Mouse (Mus musculus) ovary, adult 18-20 months (tissue): ENCODE measurements around the gene Wdr95.

Experiments used
- DNase-seq: peaks from one replicate; pipeline ENCODE4 v3.0.0; 2022; ENCODE audit warnings: low spot score, mixed read lengths

The Wdr95 gene

GRCm38 (mm10) chr5:149623815-149624675 lies 95.6 kb downstream of the Wdr95 start:
- no peak for DNase-seq

DNA sequence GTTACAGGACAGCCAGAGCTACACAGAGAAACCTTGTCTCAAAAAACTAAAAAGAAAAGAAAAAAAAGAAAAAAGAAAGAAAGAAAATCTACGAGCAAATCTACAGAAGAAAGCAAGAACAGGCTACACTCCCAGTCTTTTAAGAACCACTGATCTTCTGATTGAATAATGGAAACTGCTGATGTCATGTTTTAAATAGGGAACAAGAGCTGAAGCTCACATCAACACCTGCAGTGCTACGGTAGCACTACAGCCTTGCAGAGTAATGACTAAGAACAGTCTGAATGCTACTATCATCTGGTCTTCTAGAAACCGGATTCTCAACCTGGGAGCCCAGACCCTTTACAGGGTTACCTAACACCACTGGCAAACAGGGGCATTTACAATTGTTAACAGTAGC lies 97.1 kb downstream of the Wdr95 start:
- no peak for DNase-seq

DNA sequence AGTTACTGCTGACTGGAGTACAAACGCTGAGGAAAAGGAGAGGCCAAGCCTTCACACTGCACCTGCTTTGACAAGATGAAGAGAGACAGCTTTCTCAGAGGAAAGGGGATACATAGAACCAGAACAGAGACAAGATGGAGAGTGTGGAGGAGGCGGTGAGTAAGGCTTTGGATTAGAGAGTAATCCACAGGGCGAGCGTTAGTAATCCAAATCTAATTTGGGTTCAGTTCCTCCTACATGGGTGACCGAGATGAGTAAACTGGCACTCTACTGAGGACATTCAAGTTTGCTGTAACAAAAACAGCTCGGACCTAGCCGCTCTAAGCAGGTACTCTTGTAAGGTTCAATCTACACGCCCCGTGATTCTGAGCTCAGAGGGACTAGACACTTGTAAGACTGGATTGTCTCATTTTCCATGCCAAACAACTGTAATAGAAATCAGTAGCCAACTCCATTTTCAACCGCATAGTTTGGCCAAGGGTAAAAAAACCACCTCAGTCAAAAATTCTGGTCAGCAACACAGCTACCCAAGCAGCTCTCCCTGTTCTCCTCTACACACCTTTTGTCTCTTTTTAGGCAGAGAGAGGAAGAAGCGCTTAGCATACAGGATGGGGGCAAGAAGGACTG lies 106.0 kb downstream of the Wdr95 start:
- no peak for DNase-seq

DNA sequence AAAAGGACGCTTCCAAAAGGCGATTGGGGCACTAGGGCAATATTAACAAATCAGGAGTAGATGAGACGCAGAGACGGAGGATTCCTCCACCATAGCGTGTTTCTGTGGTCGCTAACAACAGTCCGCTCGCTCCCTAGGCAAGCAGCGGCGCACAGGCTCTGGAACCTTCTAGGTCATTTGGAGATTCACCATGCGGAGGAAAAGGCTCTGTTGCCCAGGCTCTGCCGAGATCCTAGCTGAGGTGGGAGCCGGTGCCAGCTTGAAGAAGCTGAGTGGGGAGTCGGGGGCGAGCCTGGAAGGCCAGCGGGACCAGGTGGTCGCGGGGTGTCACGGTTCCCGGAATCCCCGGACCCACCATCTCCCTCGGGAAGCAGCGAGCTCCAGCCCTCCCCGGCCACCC lies 107.1 kb downstream of the Wdr95 start:
- DNase-seq = peak; percentile 8

- peak; percentile 99 for DNase-seq
Observed at GRCm38 (mm10) chr5:149636075-149636920, 107.8 kb downstream of the Wdr95 start, which contains the start of gene Hsph1. TSS of gene Hsph1 (minus strand) at chr5:149636376.

DNA sequence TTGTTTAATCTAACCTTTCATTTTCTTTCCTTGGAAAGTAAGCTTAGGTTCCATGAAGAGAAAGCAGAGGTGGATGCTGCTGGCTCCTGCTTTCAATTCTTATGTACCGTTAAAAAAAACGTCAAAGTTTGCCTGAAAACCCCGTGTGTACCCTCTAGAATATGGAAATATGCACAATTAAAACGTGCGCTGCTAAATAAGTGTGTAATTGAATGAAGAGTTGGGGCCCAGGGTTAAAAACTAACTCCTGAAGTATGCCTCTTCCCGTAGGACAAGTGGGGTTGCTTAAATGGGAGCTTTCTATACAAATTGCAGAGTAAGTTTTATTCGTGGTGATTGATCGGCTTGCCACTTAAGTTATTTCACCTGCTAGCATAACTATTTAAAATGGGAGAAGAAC lies 108.8 kb downstream of the Wdr95 start:
- no peak for DNase-seq

DNA sequence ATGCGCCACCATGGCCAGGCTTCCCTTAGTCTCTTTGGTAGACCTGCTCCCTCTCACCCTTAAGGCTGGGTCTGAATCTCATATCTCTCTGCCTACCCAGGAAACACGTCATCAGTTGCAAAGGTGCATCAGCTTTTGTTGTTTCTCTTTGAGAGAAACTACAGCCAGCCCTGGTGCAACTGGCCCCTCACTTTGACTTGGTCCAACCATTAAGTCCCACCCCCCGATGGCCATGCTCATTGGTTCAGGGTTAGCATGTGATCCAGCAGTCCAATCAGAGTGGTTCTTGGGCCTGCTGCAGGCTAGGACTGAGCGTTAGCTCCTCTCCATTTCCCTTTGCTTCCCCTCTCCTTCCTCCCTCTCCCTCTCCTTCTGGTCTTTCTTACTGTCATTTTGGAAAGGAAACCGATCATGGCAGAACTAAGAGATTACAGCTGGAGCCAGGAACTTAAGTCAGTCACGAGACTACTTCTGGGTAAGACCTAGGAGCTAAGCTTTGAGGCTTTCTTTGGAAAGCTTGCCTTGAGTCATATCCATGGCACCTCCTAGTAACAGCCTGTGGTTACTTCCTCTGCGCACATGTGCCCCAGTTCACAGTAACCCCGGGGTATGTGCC lies 112.9 kb downstream of the Wdr95 start:
- no peak for DNase-seq

- no peak for DNase-seq
Observed at GRCm38 (mm10) chr5:149642366-149642765, 113.9 kb downstream of the Wdr95 start.

GRCm38 (mm10) chr5:149642783-149643509 lies 114.5 kb downstream of the Wdr95 start:
- no peak for DNase-seq

GRCm38 (mm10) chr5:149647367-149648115 lies 119.1 kb downstream of the Wdr95 start:
- DNase-seq = no peak

- DNase-seq = no peak
Observed at GRCm38 (mm10) chr5:149648196-149648595, 119.7 kb downstream of the Wdr95 start.

DNA sequence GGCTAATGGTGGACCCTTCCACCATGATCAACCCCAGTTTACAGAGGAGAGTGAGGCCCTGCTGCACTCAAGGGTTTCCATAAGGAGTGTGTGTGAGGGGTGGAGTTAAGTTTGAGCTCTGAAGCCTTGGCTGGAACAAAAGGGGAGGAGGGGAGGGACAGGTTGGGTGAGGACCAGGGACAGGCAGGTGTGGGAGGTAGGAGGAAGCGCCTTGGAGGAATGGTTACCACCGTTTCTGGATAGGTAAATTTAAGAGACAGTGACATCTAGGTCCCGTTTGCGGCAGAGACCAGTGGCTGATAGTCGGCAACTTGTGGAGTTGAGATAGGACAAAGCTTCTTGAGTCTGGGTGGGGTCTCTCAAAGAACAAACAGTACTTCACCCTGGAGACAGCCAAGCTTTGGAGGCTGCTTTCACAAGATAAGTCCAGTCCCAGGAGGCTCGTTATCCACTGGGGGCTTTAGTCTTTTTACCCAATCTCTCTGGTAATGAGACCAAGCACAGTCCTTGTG lies 120.5 kb downstream of the Wdr95 start:
- DNase-seq = no peak

GRCm38 (mm10) chr5:149649499-149650178 lies 121.2 kb downstream of the Wdr95 start:
- no peak for DNase-seq

GRCm38 (mm10) chr5:149650179-149650553 lies 121.7 kb downstream of the Wdr95 start:
- no peak for DNase-seq

DNA sequence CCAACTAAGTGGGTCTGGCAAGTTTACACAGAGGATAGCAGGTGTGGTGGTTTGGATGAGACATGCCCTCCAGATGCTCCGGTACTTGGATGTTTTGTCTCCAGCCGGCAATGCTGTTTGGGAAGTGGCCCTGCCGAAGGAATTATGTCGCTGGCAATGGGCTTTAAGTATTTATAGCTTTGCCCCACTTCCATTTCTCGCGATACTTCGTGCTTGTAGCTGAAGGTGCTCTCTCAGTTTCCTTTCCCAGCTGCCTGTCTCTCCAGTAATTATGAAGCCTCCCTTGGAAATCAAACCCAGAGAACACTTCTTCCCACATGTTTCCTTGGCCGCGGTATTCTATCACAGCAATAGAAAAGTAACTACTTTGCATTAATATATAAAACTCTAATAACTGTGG lies 127.2 kb downstream of the Wdr95 start:
- no peak for DNase-seq

GRCm38 (mm10) chr5:149658022-149658421 lies 129.5 kb downstream of the Wdr95 start:
- no peak for DNase-seq

DNA sequence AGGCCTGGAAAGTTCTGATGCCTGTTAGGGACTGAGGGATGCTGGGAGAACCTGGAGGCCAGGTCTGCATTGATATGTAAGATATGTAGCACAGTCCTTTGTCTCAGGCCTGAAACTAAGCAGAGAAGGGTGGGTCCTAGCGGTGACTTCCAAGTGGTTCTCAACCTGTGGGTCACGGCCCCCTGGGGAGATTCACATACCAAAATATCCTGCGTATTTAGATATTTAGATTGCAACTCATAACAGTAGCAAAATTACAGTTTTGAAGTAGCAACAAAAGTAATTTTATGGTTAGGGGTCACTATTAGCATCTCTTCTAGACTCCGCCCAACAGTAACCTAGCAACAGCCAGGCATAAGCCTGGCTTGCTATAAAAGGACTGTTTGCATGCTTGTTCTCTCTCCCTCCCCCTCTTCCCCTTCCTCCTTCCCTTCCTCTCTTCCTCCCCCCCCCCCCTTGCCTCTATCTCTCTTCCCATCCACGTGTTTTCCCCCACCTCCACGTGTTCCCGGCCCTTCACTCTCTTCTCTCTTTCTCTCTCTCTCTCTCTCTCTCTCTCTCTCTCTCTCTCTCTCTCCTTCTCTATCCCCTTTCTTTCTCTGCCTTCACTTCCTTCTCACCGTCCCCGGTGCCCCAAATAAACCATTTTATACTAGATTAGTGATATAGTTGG lies 130.4 kb downstream of the Wdr95 start:
- DNase-seq = no peak

- no peak for DNase-seq
Observed at GRCm38 (mm10) chr5:149659414-149659780, 130.9 kb downstream of the Wdr95 start.

DNA sequence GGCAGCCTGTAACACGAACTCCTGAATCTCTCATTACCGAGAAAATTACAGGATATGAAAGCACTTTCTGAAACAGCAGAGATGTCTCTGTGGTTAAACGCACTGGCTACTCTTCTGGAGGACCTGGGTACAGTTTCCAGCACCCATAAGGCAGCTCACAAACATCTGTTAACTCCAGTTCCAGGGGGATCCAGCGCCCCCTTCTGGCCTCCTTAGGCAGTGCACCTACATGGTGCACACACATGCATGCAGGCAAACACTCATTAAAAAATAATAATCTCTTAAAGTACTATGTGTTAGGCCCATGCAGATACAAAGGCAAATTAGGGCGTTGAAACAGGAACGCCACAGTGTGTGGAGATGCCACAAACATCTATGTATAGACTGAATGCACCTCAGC lies 132.9 kb downstream of the Wdr95 start:
- DNase-seq = no peak
